Mouse (Mus musculus) common myeloid progenitor, adult 5-6 weeks (primary cell): ENCODE measurements around the gene 1700017B05Rik. TPM values are rescaled to one million over a fixed set of nuclear protein-coding genes. Genes with fewer than 3 reads are reported as not detected.
A peak's percentile ranks its signal among the peaks of the same experiment; 100 is the strongest.
"Not testable (repeated sequence)": the region's sequence is repeated elsewhere in the genome, so short reads cannot be mapped to it uniquely, and the experiment has no call there.

Source experiments
- ATAC-seq: replicated peaks from 2 replicates; pipeline ENCODE4 v1.8.0; 2016; ENCODE audit warnings: low read depth, mild to moderate bottlenecking, moderate TSS enrichment, inconsistent platforms; ENCODE audit not compliant: poor library complexity, severe bottlenecking
- total RNA-seq: library from RNA; stranded (forward); fragments of 200-1000, 187-1606 nt; gene quantifications from 2 replicates; pipeline ENCODE4 v1.2.3, GENCODE M21; 2017

Gene 1700017B05Rik
- total RNA-seq, 1 experiment from 2014 or later = 31.9 TPM

GRCm38 (mm10) chr9:57223341-57223740 is 39.1 kb downstream of the 1700017B05Rik start:
- no peak for ATAC-seq

GRCm38 (mm10) chr9:57220356-57220755 is 42.1 kb downstream of the 1700017B05Rik start:
- ATAC-seq = peak; percentile 32; the same call in 1 of the 2 replicates

GRCm38 (mm10) chr9:57219511-57219910 is 42.9 kb downstream of the 1700017B05Rik start:
- ATAC-seq = no peak

GRCm38 (mm10) chr9:57218776-57219175 is 43.6 kb downstream of the 1700017B05Rik start:
- ATAC-seq = no peak

- ATAC-seq = no peak
Observed at GRCm38 (mm10) chr9:57217220-57217619, 45.2 kb downstream of the 1700017B05Rik start.

- no peak for ATAC-seq
Observed at GRCm38 (mm10) chr9:57214500-57214899, 47.9 kb downstream of the 1700017B05Rik start.

- no peak for ATAC-seq
Observed at GRCm38 (mm10) chr9:57212448-57213222, 49.8 kb downstream of the 1700017B05Rik start.

GRCm38 (mm10) chr9:57209316-57209715 is 53.1 kb downstream of the 1700017B05Rik start:
- 0 out of 2 replicates have a peak, but pooled peaks have one; percentile 22 for ATAC-seq

- ATAC-seq = no peak
Observed at GRCm38 (mm10) chr9:57206896-57207295, 55.5 kb downstream of the 1700017B05Rik start.

GRCm38 (mm10) chr9:57203571-57203970 is 58.8 kb downstream of the 1700017B05Rik start:
- ATAC-seq = not testable (repeated sequence)

Other genes starting within 250 kb of the 1700017B05Rik start
- 82.1 and 105 TPM in 2 replicates for gene Sin3a, start 190.6 kb downstream of the 1700017B05Rik start, total RNA-seq
- gene Man2c1, start 131.9 kb downstream of the 1700017B05Rik start, total RNA-seq = 30.9 and 51.3 TPM in 2 replicates
- gene Neil1, start 114.3 kb downstream of the 1700017B05Rik start, total RNA-seq = 1.2 and 2.6 TPM in 2 replicates
- 107 and 131 TPM in 2 replicates for gene Commd4, start 104.3 kb downstream of the 1700017B05Rik start, total RNA-seq
- gene Trcg1, start 26.1 kb downstream of the 1700017B05Rik start, total RNA-seq = not detected in 2 replicates
- gene Ppcdc, start 177.5 kb upstream of the 1700017B05Rik start, total RNA-seq = 16.2 and 17.4 TPM in 2 replicates
- 0.34 and 0.37 TPM in 2 replicates for gene Scamp5, start 205.4 kb upstream of the 1700017B05Rik start, total RNA-seq
- gene Rpp25, start 241.4 kb upstream of the 1700017B05Rik start, total RNA-seq = not detected in 2 replicates